Mouse (Mus musculus) limb, embryonic 14.5 days (tissue): ENCODE measurements around the gene Med16. TPM values are rescaled to one million over a fixed set of nuclear protein-coding genes. Genes with fewer than 3 reads are reported as not detected.

Experiments
- ATAC-seq: fragments of 200-750 bp; cut with Nextera tagmentation; 2 replicates; pipeline ENCODE4 v1.8.0; 2017; ENCODE audit warnings: low read depth, moderate number of reproducible peaks, moderate TSS enrichment; ENCODE audit not compliant: low FRiP score
- DNase-seq: peaks from one replicate; pipeline ENCODE4 v3.0.0-alpha.2; 2015; ENCODE audit warnings: low spot score
- H3K27ac ChIP-seq: fragments of 300-500 bp; sonication (generic); replicated peaks from 2 replicates; pipeline ENCODE4 v1.5.1; 2014; ENCODE audit warnings: low read depth, mild to moderate bottlenecking, low read length, moderate library complexity, mixed read lengths
- H3K27me3 ChIP-seq: fragments of 300-500 bp; sonication (generic); 2 replicates; pipeline ENCODE4 v1.6.1; 2014; ENCODE audit warnings: low read length, mixed read lengths; ENCODE audit not compliant: control insufficient read depth, insufficient read depth
- H3K36me3 ChIP-seq: fragments of 300-500 bp; sonication (generic); 2 replicates; pipeline ENCODE4 v1.6.1; 2014; ENCODE audit warnings: mild to moderate bottlenecking, low read length, moderate library complexity, mixed read lengths; ENCODE audit not compliant: control insufficient read depth, insufficient read depth
- H3K4me1 ChIP-seq: fragments of 300-500 bp; sonication (generic); 2 replicates; pipeline ENCODE4 v1.6.1; 2014; ENCODE audit warnings: antibody characterized with exemption, low read length, mixed read lengths; ENCODE audit not compliant: control insufficient read depth, insufficient read depth
- H3K4me2 ChIP-seq: fragments of 300-500 bp; sonication (generic); replicated peaks from 2 replicates; pipeline ENCODE4 v1.6.1; 2014; ENCODE audit warnings: low read depth, mild to moderate bottlenecking, low read length, moderate library complexity; ENCODE audit not compliant: severe bottlenecking
- H3K4me3 ChIP-seq: fragments of 300-500 bp; sonication (generic); replicated peaks from 2 replicates; pipeline ENCODE4 v1.5.1; 2014; ENCODE audit warnings: low read length
- H3K9ac ChIP-seq: fragments of 300-500 bp; sonication (generic); 2 replicates; pipeline ENCODE4 v1.6.1; 2014; ENCODE audit warnings: mild to moderate bottlenecking, low read depth, low read length, moderate library complexity; ENCODE audit not compliant: severe bottlenecking
- H3K9me3 ChIP-seq: fragments of 300-500 bp; sonication (generic); 2 replicates; pipeline ENCODE4 v1.6.1; 2016; ENCODE audit warnings: low read length; ENCODE audit not compliant: control insufficient read depth
- POLR2A ChIP-seq: fragments of 200-500 bp; IDR thresholded peaks from 2 replicates; pipeline ENCODE4 v1.8.0; 2012; ENCODE audit warnings: inconsistent platforms, mild to moderate bottlenecking, moderate library complexity, borderline replicate concordance; ENCODE audit not compliant: insufficient read depth, insufficient read length; ENCODE audit errors: extremely low read depth
- WGBS: fragments of 180-500 bp; shearing (Covaris S2); extraction: QIAGEN DNeasy Blood & Tissue Kit; methylation state at CpG from one replicate; pipeline ENCODE4 v1.1.7; 2014; 5-methylcytosine and 5-hydroxymethylcytosine counted together
- polyA plus RNA-seq, 2 experiments: library from polyadenylated mRNA; depleted of rRNA in 1 of 2; stranded (reverse) in 1 of 2; unstranded in 1 of 2; fragments of >200 nt; fragmentation: Nextera tagmentation in 1 of 2; extraction: Ambion mirVana in 1 of 2; gene quantifications; 2 replicates each; pipeline versions ENCODE4 v1.2.1 to v1.2.3; 2012 to 2014

The Med16 gene
- polyA plus RNA-seq, 2 experiments = 33.4 to 54.6 TPM

- Histone ChIP-seq H3K27me3 (no peaks in the 10 kb centered on the region), H3K4me2 (no peak overlapping the region), H3K9me3 (no peaks in the 10 kb centered on the region), H3K36me3 (peaks cover 31% of the 10 kb centered on the region), H3K4me1 (peaks cover 19% of the 10 kb centered on the region), H3K27ac (peak overlapping the region; percentile 26; the same call in 1 of the 2 replicates), H3K9ac (no peak overlapping the region; the same call in 1 of the 2 replicates), H3K4me3 (no peak overlapping the region)
- DNase-seq (no peak), ATAC-seq (no peak)
- WGBS = 46% methylated on average over 9 of the region's 9 CpGs
- no peak for TF ChIP-seq POLR2A
These were observed 34.8 kb upstream of the Med16 start for GRCm38 (mm10) chr10:79943471-79943901.

GRCm38 (mm10) chr10:79942988-79943387 lies 34.3 kb upstream of the Med16 start:
- Histone ChIP-seq H3K27ac (no peak overlapping the region), H3K36me3 (peaks cover 31% of the 10 kb centered on the region), H3K27me3 (no peaks in the 10 kb centered on the region), H3K4me1 (peaks cover 19% of the 10 kb centered on the region), H3K4me2 (no peak overlapping the region), H3K4me3 (no peak overlapping the region), H3K9me3 (no peaks in the 10 kb centered on the region), H3K9ac (no peak overlapping the region)
- no peak for ATAC-seq
- 100% methylated on average over 1 of the region's 1 CpGs for WGBS
- no peak for DNase-seq
- TF ChIP-seq POLR2A = no peak

- ATAC-seq (no peak), DNase-seq (no peak)
- no peak overlapping the region for H3K4me2 ChIP-seq
- peaks cover 29% of the 10 kb centered on the region for H3K4me1 ChIP-seq
- no peak overlapping the region for H3K27ac ChIP-seq
- H3K9ac ChIP-seq = no peak overlapping the region
- no peaks in the 10 kb centered on the region for H3K27me3 ChIP-seq
- H3K9me3 ChIP-seq = no peaks in the 10 kb centered on the region
- H3K36me3 ChIP-seq = peaks cover 29% of the 10 kb centered on the region
- WGBS = 59% methylated on average over 7 of the region's 7 CpGs
- no peak for TF ChIP-seq POLR2A
- no peak overlapping the region for H3K4me3 ChIP-seq
These were observed 32.0 kb upstream of the Med16 start for GRCm38 (mm10) chr10:79940749-79941148.

- WGBS = 69% methylated on average over 11 of the region's 11 CpGs
- Histone ChIP-seq H3K27ac (no peak overlapping the region), H3K9me3 (no peaks in the 10 kb centered on the region), H3K27me3 (no peaks in the 10 kb centered on the region), H3K9ac (no peak overlapping the region), H3K4me2 (no peak overlapping the region), H3K4me1 (peaks cover 17% of the 10 kb centered on the region), H3K4me3 (no peak overlapping the region), H3K36me3 (peaks cover 43% of the 10 kb centered on the region)
- ATAC-seq (no peak), DNase-seq (no peak)
- no peak for TF ChIP-seq POLR2A
These were observed 29.2 kb upstream of the Med16 start for GRCm38 (mm10) chr10:79937775-79938526.

- no peaks in the 10 kb centered on the region for H3K9me3 ChIP-seq
- 68% methylated on average over 25 of the region's 27 CpGs for WGBS
- H3K27ac ChIP-seq = 0 out of 2 replicates have a peak overlapping the region, but pooled peaks have one; percentile 22
- H3K9ac ChIP-seq = no peak overlapping the region
- no peak for DNase-seq
- TF ChIP-seq POLR2A = no peak
- H3K36me3 ChIP-seq = peaks cover 49% of the 10 kb centered on the region
- H3K4me2 ChIP-seq = no peak overlapping the region
- no peaks in the 10 kb centered on the region for H3K27me3 ChIP-seq
- no peak for ATAC-seq
- peaks cover 27% of the 10 kb centered on the region for H3K4me1 ChIP-seq
- no peak overlapping the region for H3K4me3 ChIP-seq
These were observed 28.3 kb upstream of the Med16 start for GRCm38 (mm10) chr10:79936911-79937441.
